Mouse (Mus musculus) thymus, adult 18-20 months (tissue): ENCODE measurements around the gene Tmem19.
"Not testable (repeated sequence)": the region's sequence is repeated elsewhere in the genome, so short reads cannot be mapped to it uniquely, and the experiment has no call there.

ENCODE experiments used
- DNase-seq, 2 experiments: peaks; one replicate each; pipeline ENCODE4 v3.0.0; 2022; ENCODE audit warnings: mixed read lengths in 2 of 2

Tmem19 gene

DNA sequence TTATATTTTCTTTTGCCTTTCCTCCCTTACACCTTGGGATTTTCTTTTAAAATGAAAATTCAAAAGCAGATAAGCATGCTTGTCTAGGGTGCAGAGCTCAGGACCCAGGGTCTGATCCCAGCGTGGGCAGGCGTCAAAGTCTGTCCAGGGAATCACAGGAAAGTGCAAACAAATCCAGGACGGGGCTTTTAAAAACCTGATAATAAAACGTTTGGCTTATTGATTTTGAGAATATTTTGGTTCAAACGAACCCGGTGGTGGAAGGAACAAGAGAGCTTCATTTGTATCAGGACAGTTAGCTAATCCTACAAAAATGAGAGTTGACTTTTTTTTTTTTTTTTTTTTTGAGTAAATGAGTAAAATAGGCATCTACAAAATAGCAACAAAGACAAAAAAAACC lies 14.2 kb downstream of the Tmem19 start:
- DNase-seq = no peak

- DNase-seq = no peak
These were observed 15.9 kb downstream of the Tmem19 start for GRCm38 (mm10) chr10:115346444-115346843.

GRCm38 (mm10) chr10:115342771-115343425 lies 19.4 kb downstream of the Tmem19 start:
- no peak for DNase-seq

DNA sequence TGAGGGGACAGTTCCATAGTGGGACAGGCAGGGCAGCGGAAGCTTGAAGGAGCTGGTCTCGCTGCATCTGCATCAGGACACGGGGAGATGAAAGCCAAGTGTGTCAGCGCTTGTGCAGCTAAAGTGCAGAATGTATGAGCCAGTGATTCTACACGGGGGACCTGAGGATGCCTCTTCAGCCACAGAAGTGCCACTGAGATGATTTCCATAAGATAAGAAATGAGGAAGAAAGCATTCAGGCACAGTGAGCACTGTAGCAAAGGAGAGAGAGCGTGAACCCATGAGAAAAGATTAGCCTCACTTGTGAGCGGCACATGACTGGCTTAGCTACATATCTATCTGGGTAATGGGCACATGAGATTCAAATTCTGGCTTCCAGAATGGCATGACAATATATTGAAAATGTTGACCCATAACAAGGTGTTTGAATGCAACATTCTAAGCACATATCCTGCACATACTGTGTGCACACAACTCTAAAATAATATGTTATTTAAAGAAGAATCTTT lies 22.4 kb downstream of the Tmem19 start:
- no peak for DNase-seq

GRCm38 (mm10) chr10:115336901-115337300 lies 25.4 kb downstream of the Tmem19 start:
- DNase-seq = no peak

- no peak for DNase-seq
These were observed 28.8 kb downstream of the Tmem19 start for GRCm38 (mm10) chr10:115333528-115333927.

DNA sequence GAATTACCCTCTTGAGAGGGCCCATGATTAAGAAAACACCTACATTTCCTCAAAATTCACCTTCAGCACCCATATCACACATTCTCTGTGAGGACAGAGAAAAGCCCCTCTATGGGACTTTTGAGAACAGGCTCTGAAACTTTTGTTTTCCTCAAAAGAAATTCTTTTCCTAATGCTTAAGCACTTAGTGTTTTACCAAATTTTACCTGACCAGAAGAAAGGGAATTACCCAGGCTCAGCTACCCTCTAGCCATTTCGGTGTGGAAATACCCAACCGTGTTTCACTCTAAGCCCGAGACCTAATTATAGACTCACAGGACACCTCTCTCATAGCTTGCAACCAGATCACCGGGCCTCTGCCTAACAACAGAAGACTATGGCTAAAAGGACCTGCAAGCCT lies 29.3 kb downstream of the Tmem19 start:
- no peak for DNase-seq

- DNase-seq = no peak
These were observed 29.8 kb downstream of the Tmem19 start for GRCm38 (mm10) chr10:115332420-115332952.

DNA sequence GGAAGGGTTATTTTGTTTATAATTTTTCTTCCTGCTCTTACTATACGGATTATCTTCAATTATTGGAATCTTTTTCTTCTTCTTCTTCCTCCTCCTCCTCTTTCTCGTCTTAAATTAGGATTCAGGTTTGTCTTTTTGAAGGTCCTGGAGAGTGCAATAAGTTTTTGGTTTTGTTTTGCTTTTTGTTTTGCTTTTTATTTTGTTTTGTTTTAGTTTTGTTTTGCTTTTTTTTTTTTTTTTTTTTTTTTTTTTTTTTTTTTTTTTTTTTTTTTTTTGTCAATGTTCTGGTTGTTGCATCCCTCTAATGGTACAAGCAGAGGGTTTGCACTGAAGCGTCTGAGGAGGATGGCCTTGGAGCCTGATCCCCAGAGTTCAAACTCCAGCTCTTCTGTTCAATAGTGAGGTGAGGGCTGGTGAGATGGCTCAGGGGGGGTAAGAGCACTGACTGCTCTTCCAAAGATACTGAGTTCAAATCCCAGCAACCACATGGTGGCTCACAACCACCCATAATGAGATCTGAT lies 33.2 kb downstream of the Tmem19 start:
- DNase-seq = no peak

- DNase-seq = peak; percentile 21 to 36
These were observed 33.8 kb downstream of the Tmem19 start for GRCm38 (mm10) chr10:115328514-115328913.

DNA sequence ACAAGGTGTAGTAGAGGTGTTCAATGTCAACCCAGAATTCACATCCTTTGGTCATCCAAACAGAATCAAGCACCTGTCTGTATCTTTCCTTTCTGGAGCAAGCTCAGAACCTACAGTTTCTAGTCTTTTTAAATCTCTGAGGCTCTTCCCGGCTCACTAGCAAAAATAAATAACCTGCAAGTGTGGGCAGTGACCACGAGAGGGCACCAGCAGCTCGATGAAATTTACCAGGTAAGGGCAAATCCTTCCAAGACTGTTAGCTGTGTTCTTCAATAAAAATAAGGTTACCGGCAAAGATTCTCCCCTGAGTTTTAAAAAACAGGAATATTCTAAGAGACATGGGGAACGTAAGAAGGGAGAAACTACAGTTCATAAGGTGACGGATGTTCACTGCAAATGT lies 39.0 kb downstream of the Tmem19 start:
- DNase-seq = peak; percentile 36 to 40

DNA sequence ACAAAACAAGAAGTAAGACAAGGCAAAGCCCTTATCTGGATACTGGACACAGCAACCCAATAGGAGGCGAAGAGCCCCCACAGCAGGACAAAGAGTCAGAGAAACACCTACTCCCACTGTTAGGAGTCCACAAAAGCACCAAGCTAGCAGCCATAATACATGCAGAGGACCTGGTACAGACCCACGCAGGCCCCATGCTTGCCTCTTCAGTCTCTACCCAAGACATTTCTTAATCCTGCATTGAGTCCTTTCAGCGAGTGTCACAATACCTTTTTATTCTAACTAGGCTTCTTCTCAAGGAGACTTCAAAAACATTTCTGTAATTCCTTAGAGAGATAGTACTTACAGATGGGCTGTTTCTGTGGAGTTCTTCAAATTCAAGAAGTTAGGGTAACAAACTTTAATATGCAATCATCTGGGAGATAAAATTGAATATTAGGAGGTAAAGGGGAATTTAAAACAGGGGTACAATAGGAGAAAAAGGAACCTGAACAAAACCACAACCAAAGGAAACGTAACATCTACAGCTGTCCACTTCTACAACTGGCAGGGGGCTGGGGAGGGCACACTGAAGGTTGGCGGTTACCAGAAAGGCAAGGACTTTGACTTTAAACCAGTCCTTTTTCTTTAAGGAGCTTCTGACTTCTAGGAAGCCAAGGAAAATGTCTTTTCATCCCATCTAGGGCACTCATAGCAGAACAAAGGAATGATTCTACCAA lies 40.8 kb downstream of the Tmem19 start:
- no peak for DNase-seq

GRCm38 (mm10) chr10:115318388-115318787 lies 43.9 kb downstream of the Tmem19 start:
- DNase-seq = not testable (repeated sequence)

GRCm38 (mm10) chr10:115316313-115316712 lies 46.0 kb downstream of the Tmem19 start:
- no peak for DNase-seq

DNA sequence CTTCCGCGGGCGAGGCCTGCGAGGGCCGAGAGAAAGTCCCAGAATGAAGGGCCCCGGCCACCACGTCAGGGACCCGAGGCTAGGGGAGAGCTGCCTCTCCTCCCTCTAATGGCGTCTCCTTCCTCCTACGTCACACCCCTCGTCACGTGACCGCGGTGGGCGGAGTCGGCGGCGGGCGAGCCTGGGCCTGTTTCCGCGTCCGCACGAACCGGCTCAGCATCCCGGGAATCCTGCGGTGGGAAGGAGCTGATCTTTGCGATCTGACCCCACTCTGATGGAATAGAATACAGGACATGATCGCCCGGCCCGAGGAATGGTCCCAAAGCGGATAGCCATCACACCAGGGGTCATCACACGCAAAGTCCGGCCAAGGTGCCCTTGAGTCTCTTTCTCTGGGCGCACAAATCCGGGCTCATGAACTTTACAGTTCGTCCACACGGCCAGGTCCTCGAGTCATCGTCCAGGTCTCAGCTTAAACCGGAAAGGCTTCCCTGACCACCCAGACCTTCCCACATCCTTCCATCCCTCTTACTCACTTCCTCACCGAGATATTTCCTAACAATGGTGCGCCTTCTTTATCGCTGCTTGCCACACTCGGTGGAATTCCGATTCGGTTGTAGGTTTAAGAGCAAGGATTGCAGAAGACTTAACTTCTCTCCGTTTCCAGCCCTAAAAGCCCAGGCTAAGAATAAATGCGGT lies 46.7 kb downstream of the Tmem19 start, which contains the start of gene Rab21:
TSS of gene Rab21 (minus strand) at position 122 of the 699 bp plus-strand sequence.
- DNase-seq = peak; percentile 91 to 92

DNA sequence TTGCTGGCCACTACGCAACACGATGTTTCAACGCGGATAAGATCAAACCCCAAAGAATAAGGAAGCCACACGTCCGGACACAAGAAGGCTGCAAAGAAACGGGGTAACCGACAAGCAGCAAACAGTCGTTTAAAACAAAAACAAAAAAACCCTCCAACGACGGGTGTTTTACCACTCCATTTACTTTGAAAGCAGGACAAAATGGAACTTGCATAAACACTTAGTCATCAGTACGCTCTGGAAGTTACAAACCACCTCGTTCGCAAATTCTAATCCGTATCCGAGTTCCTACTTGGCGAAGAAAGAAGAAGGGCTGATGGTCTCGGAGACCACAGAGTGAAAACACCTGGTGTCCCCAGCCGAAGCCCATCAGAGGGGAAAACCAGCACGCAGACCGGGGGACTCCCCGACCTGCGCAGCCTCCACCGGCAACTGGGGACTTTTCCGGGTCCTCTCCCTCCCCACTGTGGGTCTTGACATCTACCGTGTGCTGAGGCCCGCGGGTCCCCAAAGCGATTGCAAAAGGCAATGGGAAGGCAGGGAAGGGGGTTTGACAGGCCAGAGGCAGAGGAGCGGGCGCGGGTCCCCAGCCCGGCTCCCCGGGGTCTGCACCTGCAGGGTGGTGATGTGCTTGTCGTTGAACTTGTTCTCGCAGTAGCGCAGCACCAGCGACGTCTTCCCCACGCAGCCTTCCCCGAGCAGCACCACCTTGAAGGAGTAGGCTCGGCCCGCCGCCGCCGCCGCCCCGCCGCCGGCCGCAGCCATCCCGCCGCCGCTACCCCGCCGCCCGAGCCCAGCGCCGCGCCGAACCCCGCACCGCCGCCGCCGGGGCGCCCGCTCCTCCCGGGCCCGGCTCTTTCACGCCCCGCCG lies 47.5 kb downstream of the Tmem19 start:
- peak; percentile 40 to 66 for DNase-seq

GRCm38 (mm10) chr10:115314287-115314581 lies 48.1 kb downstream of the Tmem19 start:
- DNase-seq = no peak

GRCm38 (mm10) chr10:115313641-115314286 lies 48.5 kb downstream of the Tmem19 start:
- no peak for DNase-seq

- DNase-seq = no peak
These were observed 49.6 kb downstream of the Tmem19 start for GRCm38 (mm10) chr10:115312732-115313131.

- DNase-seq = no peak
These were observed 50.1 kb downstream of the Tmem19 start for GRCm38 (mm10) chr10:115312194-115312593.

- DNase-seq = no peak
These were observed 50.9 kb downstream of the Tmem19 start for GRCm38 (mm10) chr10:115311263-115311965.
